In the genomic region with DNA sequence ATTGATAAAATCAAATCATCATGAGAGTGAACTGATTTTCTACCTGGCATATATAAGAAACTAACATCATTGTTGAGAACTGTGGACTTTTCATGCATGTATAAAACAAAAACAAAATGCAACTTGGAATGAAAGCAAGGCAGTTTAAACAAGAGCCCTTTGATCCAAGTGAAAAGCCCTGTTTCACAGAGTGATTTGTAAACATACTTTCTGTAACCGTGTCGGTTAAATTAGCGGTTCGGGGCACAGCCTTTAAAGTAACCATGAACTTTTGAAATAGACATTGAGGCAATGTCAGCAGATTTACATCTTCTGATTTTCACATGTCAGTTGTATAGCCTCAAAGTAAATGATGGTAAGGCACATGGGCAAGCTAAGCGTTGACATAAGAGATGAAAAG, we compare ENCODE assay signal across 25 mouse cellular contexts.
DNase-seq lines count a peak whose midpoint lies in the region; ATAC-seq lines count a peak whose summit lies in the region.
"Had no signal": no experiment of that assay in that cellular context is flagged by ENCODE, and none has a peak within 500 bp of the region (broad histone marks: within the 10 kb centered on the region; RNA-seq: fewer than 3 reads in every experiment).

No protein-coding gene starts in this region.

- H3K9me3 ChIP-seq in neural tube, embryonic 11.5 days (ENCODE audit: control insufficient read depth, low read length), result no peaks in the 10 kb centered on the region
- no peaks in the 10 kb centered on the region for H3K9me3 ChIP-seq in neural tube, embryonic 13.5 days
- no peaks in the 10 kb centered on the region for H3K9me3 ChIP-seq in midbrain, embryonic 15.5 days
- H3K9me3 ChIP-seq: embryonic facial prominence, embryonic 12.5 days; forebrain, embryonic 12.5 days; forebrain, embryonic 15.5 days; heart, embryonic 15.5 days; hindbrain, embryonic 10.5 days; hindbrain, embryonic 13.5 days had no signal

- WGBS in neural tube, embryonic 11.5 days, result 48% methylated on average over 5 of the region's 5 CpGs
- WGBS in neural tube, embryonic 13.5 days, result 25% methylated on average over 5 of the region's 5 CpGs
- 64% methylated on average over 5 of the region's 5 CpGs for WGBS in midbrain, embryonic 15.5 days

- peak; percentile 80 for ATAC-seq in neural tube, embryonic 11.5 days (ENCODE audit: insufficient read depth, low FRiP score, low TSS enrichment)
- peak; percentile 43; the same call in 1 of the 2 replicates for ATAC-seq in neural tube, embryonic 13.5 days (ENCODE audit: low read depth)
- no peak for ATAC-seq in midbrain, embryonic 15.5 days (replicated peaks)
- ATAC-seq: activated CD4-positive, CD25-positive, alpha-beta regulatory T cell, adult 4 months; forebrain, embryonic 15.5 days had no signal

- no peak overlapping the region for H3K9ac ChIP-seq in neural tube, embryonic 11.5 days (ENCODE audit: low read length)
- no peak overlapping the region for H3K9ac ChIP-seq in neural tube, embryonic 13.5 days
- no peak overlapping the region for H3K9ac ChIP-seq in midbrain, embryonic 15.5 days
- H3K9ac ChIP-seq: embryonic facial prominence, embryonic 12.5 days; forebrain, embryonic 12.5 days; forebrain, embryonic 15.5 days; heart, embryonic 12.5 days; heart, embryonic 15.5 days; hindbrain, embryonic 13.5 days had no signal

- DNase-seq in embryo, embryonic 10.5 days (ENCODE audit: low spot score), result peak; percentile 11
- DNase-seq in embryo, embryonic 10 days (ENCODE audit: low spot score), result no peak
- no peak for DNase-seq in neural tube, embryonic 11.5 days (ENCODE audit: low spot score)
- no peak for DNase-seq in neural tube, embryonic 10.5 days (ENCODE audit: extremely low spot score, low spot score)
- DNase-seq: adrenal gland, postnatal 10 days; adrenal gland, postnatal 36 days; cerebellum, adult 11 months; cerebellum, adult 2 months; cerebellum, adult 9-11 months; cerebellum, postnatal 25 days; gastrocnemius, postnatal 25 days; heart, adult 18-20 months; heart, postnatal 10 days; heart, postnatal 36 days had no signal

- no peak overlapping the region for H3K4me3 ChIP-seq in neural tube, embryonic 11.5 days (ENCODE audit: low read depth, low read length)
- H3K4me3 ChIP-seq in neural tube, embryonic 13.5 days, result no peak overlapping the region
- no peak overlapping the region for H3K4me3 ChIP-seq in midbrain, embryonic 15.5 days
- H3K4me3 ChIP-seq: embryonic facial prominence, embryonic 12.5 days; erythroblast, embryonic 14.5 days; forebrain, embryonic 12.5 days; forebrain, embryonic 15.5 days; heart, embryonic 12.5 days; heart, embryonic 15.5 days; hindbrain, embryonic 10.5 days; hindbrain, embryonic 13.5 days had no signal

- no peak overlapping the region for H3K4me2 ChIP-seq in neural tube, embryonic 11.5 days (ENCODE audit: low read depth)
- no peak overlapping the region for H3K4me2 ChIP-seq in neural tube, embryonic 13.5 days
- no peak overlapping the region for H3K4me2 ChIP-seq in midbrain, embryonic 15.5 days
- H3K4me2 ChIP-seq: embryonic facial prominence, embryonic 12.5 days; forebrain, embryonic 12.5 days; forebrain, embryonic 15.5 days; heart, embryonic 12.5 days; heart, embryonic 15.5 days; hindbrain, embryonic 13.5 days had no signal

- no peak overlapping the region for H3K27ac ChIP-seq in neural tube, embryonic 11.5 days (ENCODE audit: low read depth, low read length)
- no peak overlapping the region for H3K27ac ChIP-seq in neural tube, embryonic 13.5 days (replicated peaks)
- H3K27ac ChIP-seq in midbrain, embryonic 15.5 days, result no peak overlapping the region
- H3K27ac ChIP-seq: embryonic facial prominence, embryonic 12.5 days; forebrain, embryonic 12.5 days; forebrain, embryonic 15.5 days; heart, embryonic 15.5 days; hindbrain, embryonic 10.5 days; hindbrain, embryonic 13.5 days had no signal

- no peaks in the 10 kb centered on the region for H3K4me1 ChIP-seq in neural tube, embryonic 11.5 days (ENCODE audit: control insufficient read depth, insufficient read depth, low read length)
- H3K4me1 ChIP-seq in neural tube, embryonic 13.5 days (replicated peaks), result no peaks in the 10 kb centered on the region
- no peaks in the 10 kb centered on the region for H3K4me1 ChIP-seq in midbrain, embryonic 15.5 days
- H3K4me1 ChIP-seq: embryonic facial prominence, embryonic 12.5 days; forebrain, embryonic 12.5 days; forebrain, embryonic 15.5 days; heart, embryonic 12.5 days; heart, embryonic 15.5 days; hindbrain, embryonic 10.5 days; hindbrain, embryonic 13.5 days had no signal

- H3K36me3 ChIP-seq in neural tube, embryonic 11.5 days (ENCODE audit: control insufficient read depth, insufficient read depth, low read length), result no peaks in the 10 kb centered on the region
- no peaks in the 10 kb centered on the region for H3K36me3 ChIP-seq in neural tube, embryonic 13.5 days
- no peaks in the 10 kb centered on the region for H3K36me3 ChIP-seq in midbrain, embryonic 15.5 days (replicated peaks)
- H3K36me3 ChIP-seq: embryonic facial prominence, embryonic 12.5 days; forebrain, embryonic 12.5 days; forebrain, embryonic 15.5 days; heart, embryonic 12.5 days; heart, embryonic 15.5 days; hindbrain, embryonic 10.5 days; hindbrain, embryonic 13.5 days had no signal

- H3K27me3 ChIP-seq in neural tube, embryonic 11.5 days (ENCODE audit: control insufficient read depth, insufficient read depth, low read length), result no peaks in the 10 kb centered on the region
- no peaks in the 10 kb centered on the region for H3K27me3 ChIP-seq in neural tube, embryonic 13.5 days
- no peaks in the 10 kb centered on the region for H3K27me3 ChIP-seq in midbrain, embryonic 15.5 days (replicated peaks)
- H3K27me3 ChIP-seq: embryonic facial prominence, embryonic 12.5 days; forebrain, embryonic 12.5 days; forebrain, embryonic 15.5 days; heart, embryonic 12.5 days; heart, embryonic 15.5 days; hindbrain, embryonic 13.5 days had no signal
